Mouse (Mus musculus): ENCODE measurements at regions not wholly inside any gene's neighbourhood (a gene's known extent, or its start where the extent isn't known, plus 50 kb on each side); places are given as distances from the start of the nearest gene placed in this dataset.
A peak's percentile ranks its signal among the peaks of the same experiment; 100 is the strongest.

GRCm38 (mm10) chr1:28144824-28145223 lies 635.2 kb downstream of the Gm597 start:
- DNase-seq (ENCODE audit: low spot score in 2 of 2): peak in 1 of 2 experiments; percentile 25

DNA sequence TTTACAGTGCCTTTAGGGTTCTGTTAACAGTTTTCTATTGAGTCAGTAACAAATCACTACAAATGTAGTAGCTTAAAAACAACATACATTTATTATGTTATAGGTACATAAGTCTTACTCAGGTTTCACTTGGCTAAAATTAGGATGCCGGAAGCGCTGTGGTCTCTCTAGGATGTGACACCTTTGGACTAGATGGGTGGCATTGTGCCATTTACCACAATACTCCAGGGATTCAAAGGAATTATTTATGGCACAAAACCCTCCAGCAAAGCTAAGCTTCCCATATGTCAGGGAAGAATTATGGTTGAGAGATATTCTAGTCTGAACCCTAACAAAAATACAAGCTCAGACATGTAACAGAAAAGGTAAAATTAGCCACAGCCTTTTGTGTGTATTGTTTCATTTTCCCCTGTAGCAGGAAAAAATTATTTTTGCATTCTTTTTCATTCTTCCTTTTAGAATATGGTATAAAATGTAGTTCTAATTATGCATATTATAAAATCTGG lies 678.0 kb downstream of the Gm597 start:
- peak in 1 of 2 experiments; percentile 30 for DNase-seq (ENCODE audit: low spot score in 2 of 2)

DNA sequence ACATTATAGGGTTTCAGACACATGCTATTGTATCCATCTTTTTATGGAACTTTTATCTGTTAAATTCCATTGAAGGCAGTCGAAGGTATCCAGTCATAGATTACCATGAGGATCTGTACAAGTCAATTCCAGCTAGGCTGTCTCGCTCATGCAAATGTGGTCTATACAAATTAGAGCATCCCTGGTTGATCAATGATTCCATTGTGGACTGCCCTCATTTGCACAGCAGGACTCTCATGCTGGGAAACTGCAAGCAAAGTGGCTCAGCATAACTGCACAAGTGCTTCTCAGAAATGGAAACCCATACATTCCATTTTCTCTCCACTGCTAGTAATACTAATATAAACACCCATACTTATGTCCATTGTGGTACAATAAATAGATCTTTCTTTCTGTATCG lies 695.6 kb downstream of the Gm597 start:
- no peak for DNase-seq (ENCODE audit: low spot score in 2 of 2)

GRCm38 (mm10) chr1:28053980-28054379 lies 726.1 kb downstream of the Gm597 start:
- no peak for DNase-seq (ENCODE audit: low spot score in 2 of 2)

DNA sequence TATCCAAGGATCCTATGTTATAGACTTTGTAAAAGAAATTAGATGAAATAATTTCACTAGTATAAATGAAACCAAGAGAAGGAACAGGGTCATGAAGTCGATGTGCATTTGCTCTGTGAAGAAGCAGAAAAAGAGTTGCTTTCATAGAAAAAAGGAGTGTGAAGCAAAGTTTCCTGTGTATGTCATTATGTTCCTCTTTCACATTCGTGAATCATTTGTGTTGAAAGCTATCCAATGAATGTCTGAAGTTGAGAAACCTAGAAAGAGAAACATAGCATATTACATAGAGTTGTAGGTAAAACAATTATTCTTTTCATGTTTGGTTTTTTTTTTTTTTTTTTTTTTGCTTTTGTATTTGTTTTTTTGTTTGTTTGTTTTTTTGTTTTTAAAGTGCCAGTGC lies 732.1 kb downstream of the Gm597 start:
- no peak for DNase-seq (ENCODE audit: low spot score in 2 of 2)

DNA sequence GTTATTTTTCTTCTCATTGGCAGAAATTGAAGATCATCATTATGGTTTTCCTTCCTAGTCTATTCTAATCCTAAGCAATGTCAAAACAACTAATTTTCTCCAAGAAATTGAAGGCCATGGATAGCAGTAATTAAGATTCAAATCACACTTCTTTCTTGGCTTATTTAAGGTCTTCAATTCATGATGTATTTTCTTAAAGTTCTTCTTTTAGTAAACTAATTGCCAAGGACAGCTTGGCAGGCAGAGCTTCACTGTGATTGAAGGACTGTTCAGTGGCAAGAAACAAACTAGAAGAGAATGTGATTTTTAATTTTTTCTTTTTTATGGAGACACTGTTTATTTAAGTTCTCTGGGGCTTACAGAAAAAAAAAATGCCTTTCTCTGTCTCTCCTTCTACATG lies 732.7 kb downstream of the Gm597 start:
- DNase-seq (ENCODE audit: low spot score in 2 of 2): no peak

DNA sequence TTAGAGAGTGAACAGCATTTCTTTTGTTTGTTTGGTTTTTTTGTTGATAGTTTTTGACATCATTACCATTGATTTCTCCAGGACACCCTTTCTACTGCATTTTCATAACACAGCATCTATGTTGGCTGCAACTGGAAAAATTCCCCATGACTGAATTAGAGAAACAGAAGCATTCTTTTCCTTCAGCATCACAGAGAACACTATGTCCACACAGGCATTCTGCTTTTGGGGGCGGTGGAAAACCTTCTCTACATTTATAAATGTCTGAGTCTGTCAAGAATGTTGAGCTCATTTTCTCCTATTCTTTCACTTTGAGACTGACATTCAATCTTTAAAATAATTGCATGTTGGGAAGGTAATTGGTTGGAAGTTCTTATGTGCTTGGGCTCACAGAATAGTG lies 734.4 kb downstream of the Gm597 start:
- no peak for DNase-seq (ENCODE audit: low spot score in 2 of 2)

- DNase-seq (ENCODE audit: low spot score in 2 of 2): no peak
Measured at GRCm38 (mm10) chr1:28025720-28026119, 754.3 kb downstream of the Gm597 start.

- DNase-seq (ENCODE audit: low spot score in 2 of 2): no peak
Measured at GRCm38 (mm10) chr1:27998434-27998833, 781.6 kb downstream of the Gm597 start.

DNA sequence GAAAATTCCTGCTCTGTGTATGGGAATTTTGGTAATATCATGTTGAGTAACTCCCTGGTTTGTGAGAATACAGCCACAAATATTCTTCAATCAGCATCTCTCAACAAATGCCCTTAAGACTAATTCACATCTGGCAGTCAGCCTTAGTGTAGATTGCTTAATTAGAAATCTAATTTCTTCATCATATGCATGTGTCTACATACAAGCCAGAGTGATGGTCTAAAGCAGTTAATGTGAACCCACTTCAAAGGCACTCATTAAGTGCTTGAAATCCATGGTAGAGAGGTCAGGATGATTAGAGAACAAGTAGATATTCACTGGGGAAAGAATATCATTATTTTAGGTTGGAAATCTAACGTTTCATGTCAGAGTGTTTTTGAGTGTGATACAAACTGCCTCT lies 816.7 kb downstream of the Gm597 start:
- DNase-seq (ENCODE audit: low spot score in 2 of 2): no peak

Measured in right cerebral cortex, postnatal 10 days (tissue).